Mouse (Mus musculus) olfactory bulb, adult 2 months (tissue): Measurements from ENCODE around the gene Creg2. TPM values are rescaled to one million over a fixed set of nuclear protein-coding genes. Genes with fewer than 3 reads are reported as not detected.
A peak's percentile ranks its signal among the peaks of the same experiment; 100 is the strongest.

ENCODE experiments used
- H3K27ac ChIP-seq: fragments of 200-500 bp; 2 replicates; pipeline ENCODE4 v1.5.1; 2012; ENCODE audit warnings: low read depth, low read length; ENCODE audit not compliant: insufficient read depth
- H3K4me1 ChIP-seq: fragments of 200-500 bp; 2 replicates; pipeline ENCODE4 v1.6.1; 2012; ENCODE audit warnings: low read length; ENCODE audit not compliant: control insufficient read depth, insufficient read depth
- H3K4me3 ChIP-seq: fragments of 200-500 bp; 2 replicates; pipeline ENCODE4 v1.5.1; 2012; ENCODE audit warnings: mild to moderate bottlenecking, low read depth, low read length, moderate library complexity; ENCODE audit not compliant: insufficient read depth
- CTCF ChIP-seq: fragments of 200-500 bp; IDR thresholded peaks from 2 replicates; pipeline ENCODE4 v1.5.1; 2012; ENCODE audit warnings: low read depth, mild to moderate bottlenecking, low read length, moderate library complexity; ENCODE audit not compliant: insufficient read depth
- POLR2A ChIP-seq: fragments of 200-500 bp; IDR thresholded peaks from 2 replicates; pipeline ENCODE4 v1.6.1; 2012; ENCODE audit warnings: mild to moderate bottlenecking, low read depth, low read length, moderate library complexity; ENCODE audit not compliant: insufficient read depth
- WGBS: fragments of 180-500 bp; shearing (Covaris S2); methylation state at CpG from one replicate; pipeline ENCODE4 v1.1.7; 2018; 5-methylcytosine and 5-hydroxymethylcytosine counted together
- polyA plus RNA-seq: library from polyadenylated mRNA; stranded (reverse); fragments of >200 nt; gene quantifications from 2 replicates; pipeline ENCODE4 v1.2.4, GENCODE M21; 2012; ENCODE audit warnings: low replicate concordance; ENCODE audit not compliant: missing spikeins, insufficient read depth, insufficient read length

Creg2 gene
- polyA plus RNA-seq, result not detected in 2 replicates

- 25% methylated on average over 9 of the region's 9 CpGs for WGBS
Measured at GRCm38 (mm10) chr1:39651241-39651548, at the start of gene Creg2. Gene Creg2 (minus strand): TSS chr1:39651474.

GRCm38 (mm10) chr1:39700599-39701273 lies 49.5 kb upstream of the Creg2 start:
- Histone ChIP-seq H3K4me3 (no peak overlapping the region), H3K27ac (no peak overlapping the region), H3K4me1 (peaks cover 20% of the 10 kb centered on the region)
- TF ChIP-seq POLR2A (no peak), CTCF (no peak)
- 60% methylated on average over 7 of the region's 7 CpGs for WGBS

More at GRCm38 (mm10) chr1:39651241-39651548, at the start of gene Creg2:
- no peak within 1 kb of the TSS for H3K27ac ChIP-seq
- peaks cover 15% of the 10 kb centered on the region; the same call in 1 of the 2 replicates for H3K4me1 ChIP-seq
- TF ChIP-seq CTCF, result no peak
- no peak for TF ChIP-seq POLR2A
- peak within 1 kb of the TSS; percentile 62 for H3K4me3 ChIP-seq

- no peak for TF ChIP-seq CTCF
- no peak for TF ChIP-seq POLR2A
- 62% methylated on average over 6 of the region's 6 CpGs for WGBS
- H3K27ac ChIP-seq, result no peak overlapping the region
- peaks cover 20% of the 10 kb centered on the region for H3K4me1 ChIP-seq
- H3K4me3 ChIP-seq, result no peak overlapping the region
Measured at GRCm38 (mm10) chr1:39698456-39698855, 47.2 kb upstream of the Creg2 start.

- Histone ChIP-seq H3K4me3 (no peak overlapping the region), H3K27ac (no peak overlapping the region), H3K4me1 (no peaks in the 10 kb centered on the region; the same call in 1 of the 2 replicates)
- TF ChIP-seq POLR2A, result no peak
- TF ChIP-seq CTCF, result no peak
- WGBS, result 64% methylated on average over 4 of the region's 4 CpGs
Measured at GRCm38 (mm10) chr1:39695198-39695597, 43.9 kb upstream of the Creg2 start.

GRCm38 (mm10) chr1:39694756-39695155 lies 43.5 kb upstream of the Creg2 start:
- no peak for TF ChIP-seq POLR2A
- no peak for TF ChIP-seq CTCF
- Histone ChIP-seq H3K4me1 (no peaks in the 10 kb centered on the region; the same call in 1 of the 2 replicates), H3K27ac (no peak overlapping the region), H3K4me3 (no peak overlapping the region)
- 69% methylated on average over 7 of the region's 7 CpGs for WGBS

GRCm38 (mm10) chr1:39691974-39692373 lies 40.7 kb upstream of the Creg2 start:
- 93% methylated on average over 3 of the region's 3 CpGs for WGBS
- TF ChIP-seq POLR2A, result no peak
- TF ChIP-seq CTCF, result no peak
- H3K4me1 ChIP-seq, result no peaks in the 10 kb centered on the region; the same call in 1 of the 2 replicates
- no peak overlapping the region for H3K4me3 ChIP-seq
- H3K27ac ChIP-seq, result no peak overlapping the region

GRCm38 (mm10) chr1:39691061-39691460 lies 39.8 kb upstream of the Creg2 start:
- 87% methylated on average over 4 of the region's 4 CpGs for WGBS

GRCm38 (mm10) chr1:39688573-39688972 lies 37.3 kb upstream of the Creg2 start:
- H3K27ac ChIP-seq, result no peak overlapping the region
- no peaks in the 10 kb centered on the region for H3K4me1 ChIP-seq
- 89% methylated on average over 6 of the region's 6 CpGs for WGBS
- TF ChIP-seq CTCF, result no peak
- no peak overlapping the region for H3K4me3 ChIP-seq

More at GRCm38 (mm10) chr1:39691061-39691460, 39.8 kb upstream of the Creg2 start:
- H3K4me3 ChIP-seq, result no peak overlapping the region
- no peak for TF ChIP-seq POLR2A
- no peak for TF ChIP-seq CTCF
- H3K27ac ChIP-seq, result no peak overlapping the region
- H3K4me1 ChIP-seq, result no peaks in the 10 kb centered on the region; the same call in 1 of the 2 replicates

- H3K27ac ChIP-seq, result no peak overlapping the region
- H3K4me3 ChIP-seq, result no peak overlapping the region
- WGBS, result 69% methylated on average over 9 of the region's 9 CpGs
- H3K4me1 ChIP-seq, result no peaks in the 10 kb centered on the region
- TF ChIP-seq POLR2A, result no peak
- no peak for TF ChIP-seq CTCF
Measured at GRCm38 (mm10) chr1:39687279-39687678, 36.0 kb upstream of the Creg2 start.

- 32% methylated on average over 1 of the region's 1 CpGs for WGBS
- Histone ChIP-seq H3K27ac (no peak overlapping the region), H3K4me1 (no peaks in the 10 kb centered on the region), H3K4me3 (no peak overlapping the region)
- TF ChIP-seq CTCF, result no peak
- no peak for TF ChIP-seq POLR2A
Measured at GRCm38 (mm10) chr1:39685841-39686240, 34.6 kb upstream of the Creg2 start.
